Mouse (Mus musculus) kidney, adult 2 months (tissue): ENCODE measurements around the gene Itpa. TPM values are rescaled to one million over a fixed set of nuclear protein-coding genes. Genes with fewer than 3 reads are reported as not detected.

ENCODE experiments used
- DNase-seq: peaks from one replicate; pipeline ENCODE4 v3.0.0; 2021
- H3K27ac ChIP-seq: fragments of 200-500 bp; 2 replicates; pipeline ENCODE4 v1.5.1; 2012; ENCODE audit warnings: low read depth, low read length, control low read depth, inconsistent platforms; ENCODE audit not compliant: insufficient read depth
- H3K27me3 ChIP-seq: fragments of 200-500 bp; replicated peaks from 2 replicates; pipeline ENCODE4 v1.6.1; 2012; ENCODE audit warnings: mild to moderate bottlenecking, moderate library complexity, low read length, inconsistent platforms; ENCODE audit not compliant: control insufficient read depth, insufficient read depth
- H3K36me3 ChIP-seq: fragments of 200-500 bp; 2 replicates; pipeline ENCODE4 v1.6.1; 2012; ENCODE audit warnings: mild to moderate bottlenecking, moderate library complexity, low read length, inconsistent platforms; ENCODE audit not compliant: control insufficient read depth, insufficient read depth
- H3K4me1 ChIP-seq: fragments of 200-500 bp; 2 replicates; pipeline ENCODE4 v1.6.1; 2011; ENCODE audit warnings: low read length; ENCODE audit not compliant: control insufficient read depth, insufficient read depth
- H3K4me3 ChIP-seq: fragments of 200-500 bp; 2 replicates; pipeline ENCODE4 v1.5.1; 2011; ENCODE audit warnings: mild to moderate bottlenecking, low read depth, low read length, control low read depth; ENCODE audit not compliant: insufficient read depth
- CTCF ChIP-seq: fragments of 200-500 bp; conservative IDR thresholded peaks from 2 replicates; pipeline ENCODE4 v1.5.1; 2011; ENCODE audit warnings: low read depth, mild to moderate bottlenecking, control low read depth, low read length, moderate library complexity, mixed read lengths; ENCODE audit not compliant: insufficient read depth, insufficient read length
- POLR2A ChIP-seq: fragments of 200-500 bp; IDR thresholded peaks from one replicate; pipeline ENCODE4 v1.6.1; 2011; ENCODE audit warnings: low read depth, low read length, control low read depth
- WGBS: fragments of 180-500 bp; shearing (Covaris S2); methylation state at CpG from one replicate; pipeline ENCODE4 v1.1.7; 2018; 5-methylcytosine and 5-hydroxymethylcytosine counted together
- polyA plus RNA-seq: library from polyadenylated mRNA; depleted of rRNA; stranded (reverse); fragments of >200 nt; gene quantifications from 2 replicates; pipeline ENCODE4 v1.2.3, GENCODE M21; 2012

Itpa gene
- polyA plus RNA-seq, 1 experiment: 34.2 TPM

GRCm38 (mm10) chr2:130634006-130634738 lies 33.2 kb upstream of the Itpa start:
- H3K27me3 ChIP-seq: no peaks in the 10 kb centered on the region
- TF ChIP-seq POLR2A (no peak), CTCF (no peak)
- DNase-seq: no peak
- peak overlapping the region; percentile 6; the same call in 1 of the 2 replicates for H3K27ac ChIP-seq
- 0 out of 2 replicates have a peak, but pooled peaks cover 2% of the 10 kb centered on the region for H3K36me3 ChIP-seq
- 39% methylated on average over 14 of the region's 14 CpGs for WGBS
- no peak overlapping the region for H3K4me3 ChIP-seq
- peaks cover 33% of the 10 kb centered on the region for H3K4me1 ChIP-seq

GRCm38 (mm10) chr2:130634739-130635411 lies 32.5 kb upstream of the Itpa start:
- Histone ChIP-seq H3K4me3 (peak overlapping the region; percentile 10; the same call in 1 of the 2 replicates), H3K27me3 (no peaks in the 10 kb centered on the region), H3K4me1 (peaks cover 39% of the 10 kb centered on the region), H3K27ac (peak overlapping the region; percentile 6; the same call in 1 of the 2 replicates), H3K36me3 (0 out of 2 replicates have a peak, but pooled peaks cover 2% of the 10 kb centered on the region)
- DNase-seq: no peak
- 21% methylated on average over 38 of the region's 38 CpGs for WGBS
- TF ChIP-seq POLR2A: no peak
- TF ChIP-seq CTCF: no peak

GRCm38 (mm10) chr2:130635847-130636246 lies 31.6 kb upstream of the Itpa start:
- TF ChIP-seq CTCF (no peak), POLR2A (no peak)
- H3K36me3 ChIP-seq: 0 out of 2 replicates have a peak, but pooled peaks cover 2% of the 10 kb centered on the region
- H3K4me3 ChIP-seq: peak overlapping the region; percentile 23; the same call in 1 of the 2 replicates
- no peaks in the 10 kb centered on the region for H3K27me3 ChIP-seq
- 0 out of 2 replicates have a peak overlapping the region, but pooled peaks have one; percentile 21 for H3K27ac ChIP-seq
- DNase-seq: no peak
- WGBS: 47% methylated on average over 21 of the region's 21 CpGs
- H3K4me1 ChIP-seq: peaks cover 46% of the 10 kb centered on the region

- H3K4me1 ChIP-seq: peaks cover 49% of the 10 kb centered on the region
- H3K27ac ChIP-seq: peak overlapping the region; percentile 94
- H3K4me3 ChIP-seq: peak overlapping the region; percentile 72
- H3K27me3 ChIP-seq: no peaks in the 10 kb centered on the region
- WGBS: 21% methylated on average over 16 of the region's 16 CpGs
- TF ChIP-seq POLR2A (no peak), CTCF (no peak)
- peak; percentile 97 for DNase-seq
- H3K36me3 ChIP-seq: 0 out of 2 replicates have a peak, but pooled peaks cover 2% of the 10 kb centered on the region
Measured at GRCm38 (mm10) chr2:130638101-130638611, 29.3 kb upstream of the Itpa start.

- WGBS: 69% methylated on average over 6 of the region's 6 CpGs
- 0 out of 2 replicates have a peak, but pooled peaks cover 2% of the 10 kb centered on the region for H3K36me3 ChIP-seq
- H3K27me3 ChIP-seq: no peaks in the 10 kb centered on the region
- peak overlapping the region; percentile 93 for H3K27ac ChIP-seq
- DNase-seq: peak; percentile 69
- TF ChIP-seq CTCF (no peak), POLR2A (no peak)
- H3K4me3 ChIP-seq: no peak overlapping the region
- peaks cover 41% of the 10 kb centered on the region for H3K4me1 ChIP-seq
Measured at GRCm38 (mm10) chr2:130639276-130639675, 28.1 kb upstream of the Itpa start.

GRCm38 (mm10) chr2:130641351-130642025 lies 25.9 kb upstream of the Itpa start:
- Histone ChIP-seq H3K27ac (peak overlapping the region; percentile 9; the same call in 1 of the 2 replicates), H3K27me3 (no peaks in the 10 kb centered on the region), H3K36me3 (no peaks in the 10 kb centered on the region), H3K4me1 (peaks cover 36% of the 10 kb centered on the region), H3K4me3 (peak overlapping the region; percentile 15)
- peak; percentile 70 for DNase-seq
- no peak for TF ChIP-seq POLR2A
- 40% methylated on average over 6 of the region's 6 CpGs for WGBS

- peak; percentile 12 for DNase-seq
- Histone ChIP-seq H3K4me1 (peaks cover 36% of the 10 kb centered on the region), H3K27ac (peak overlapping the region; percentile 88), H3K27me3 (no peaks in the 10 kb centered on the region), H3K4me3 (peak overlapping the region; percentile 99), H3K36me3 (no peaks in the 10 kb centered on the region)
- TF ChIP-seq POLR2A (no peak), CTCF (no peak)
- WGBS: 2% methylated on average over 24 of the region's 27 CpGs
Measured at GRCm38 (mm10) chr2:130642197-130642660, 25.2 kb upstream of the Itpa start.
